Mouse (Mus musculus) cerebellum, postnatal 10 days (tissue): ENCODE results near the gene Rp9.

Experiments used
- DNase-seq, 2 experiments: peaks; one replicate each; pipeline ENCODE4 v3.0.0; 2021; ENCODE audit warnings: mixed read lengths in 2 of 2

The Rp9 gene

DNA sequence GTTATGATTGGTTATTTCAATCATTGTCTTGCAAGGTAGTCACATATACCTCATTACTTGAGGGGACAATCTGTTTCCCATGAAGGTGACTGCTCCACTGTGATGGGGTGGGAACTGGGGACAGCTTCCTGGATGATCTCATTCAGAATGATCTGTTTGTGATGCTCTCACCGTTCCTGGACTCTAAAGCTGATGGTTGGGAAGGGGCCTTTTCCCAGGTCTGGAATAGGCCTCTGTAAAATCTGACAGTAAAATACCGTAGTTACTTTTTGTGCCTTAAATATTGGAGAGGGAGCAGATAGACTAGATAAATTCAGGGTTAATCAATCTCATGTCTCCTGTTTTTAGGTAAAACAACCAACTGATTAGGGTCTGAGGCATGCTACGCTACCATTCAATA, at the start of gene Rp9:
Gene Rp9, minus strand, starts transcription at position 101 of the 400 bp plus-strand sequence.
- DNase-seq = no peak

DNA sequence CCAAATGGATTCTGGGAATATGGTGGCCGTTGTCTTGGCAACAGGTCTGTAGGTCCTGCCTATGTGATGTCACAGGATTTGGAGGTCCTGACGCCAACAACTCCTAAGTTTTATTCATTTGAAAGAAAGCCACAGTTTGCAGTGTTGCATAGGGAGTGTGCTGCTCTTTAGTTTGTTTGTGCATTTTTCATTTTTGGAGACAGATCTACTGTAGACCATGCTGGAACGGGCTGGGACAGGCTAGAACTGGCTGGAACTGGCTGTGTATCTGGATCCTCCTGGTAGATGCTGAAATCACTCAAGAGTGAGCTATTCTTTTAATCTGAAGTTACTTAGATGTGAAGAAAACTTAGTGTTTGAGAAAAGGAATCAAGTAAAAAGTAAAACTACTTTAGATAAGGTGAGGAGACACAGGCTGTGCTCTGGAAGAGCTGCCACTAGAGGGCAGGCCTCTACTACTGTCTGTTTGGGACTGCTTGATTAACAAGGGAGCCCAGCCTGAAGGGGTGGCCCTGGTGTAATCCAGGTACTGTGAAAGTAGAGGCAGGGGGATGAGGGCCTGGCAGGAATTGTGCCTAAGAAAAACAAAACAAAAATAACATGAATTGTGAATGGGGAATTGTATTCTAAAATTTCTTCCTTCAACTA, 49.0 kb upstream of the Rp9 start:
- peak; percentile 69 to 70 for DNase-seq

DNA sequence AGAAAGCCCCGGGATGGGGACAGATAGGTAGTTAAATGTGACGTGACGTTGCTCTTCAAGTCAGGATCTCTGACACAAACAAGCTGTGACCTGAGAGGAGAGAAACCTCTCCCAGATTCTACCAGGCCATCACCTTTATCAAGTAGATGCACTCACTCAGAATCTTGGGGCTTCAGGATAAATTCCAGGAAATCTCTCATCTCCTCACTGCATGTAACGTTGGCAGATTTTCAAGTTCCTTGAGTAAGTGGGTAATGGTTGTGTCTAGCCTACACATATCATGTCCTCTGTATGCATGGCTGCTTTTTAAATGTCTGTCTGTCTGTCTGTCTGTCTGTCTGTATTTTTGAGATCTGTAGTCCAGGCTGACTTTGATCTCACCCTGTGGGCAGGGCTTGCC, 45.5 kb upstream of the Rp9 start:
- DNase-seq = no peak

DNA sequence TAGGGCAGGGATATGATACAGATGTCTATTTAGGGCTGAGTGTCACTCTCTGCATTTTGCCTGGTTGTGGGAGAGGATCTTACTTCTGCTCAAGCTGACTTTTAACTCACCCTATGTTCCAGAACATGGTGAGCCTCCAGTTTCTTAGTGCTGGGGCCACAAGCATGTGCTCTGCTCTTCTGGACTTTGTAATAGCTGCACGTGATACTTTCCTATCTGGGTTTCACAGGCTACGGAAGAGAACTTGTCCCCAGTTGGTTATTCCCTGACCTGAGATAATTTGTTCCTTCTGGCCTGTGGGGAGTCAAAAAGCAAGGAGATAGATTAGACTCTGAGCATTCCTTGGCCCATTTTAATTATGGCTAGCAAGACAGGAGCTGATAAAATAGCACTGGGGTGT, 36.0 kb upstream of the Rp9 start:
- no peak for DNase-seq

DNA sequence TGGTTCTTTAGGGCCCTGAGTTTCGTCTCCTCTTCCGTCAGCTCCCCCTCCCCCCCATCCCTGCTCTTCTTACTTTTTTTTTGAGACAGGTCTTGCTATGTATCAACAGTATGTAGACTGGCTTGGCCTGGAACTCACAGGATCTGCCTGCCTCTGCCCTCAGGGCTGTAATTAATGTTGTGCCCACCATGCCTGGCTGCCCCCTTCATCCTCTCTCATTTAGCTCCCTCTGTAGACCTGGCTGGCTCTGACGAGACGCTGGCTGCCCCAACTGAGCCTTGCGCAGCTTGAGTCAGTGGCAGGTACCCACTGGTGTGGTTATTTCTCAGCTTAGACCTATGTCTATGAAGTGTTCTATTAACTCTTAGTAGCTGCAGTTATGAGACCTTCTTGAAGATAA, 34.0 kb upstream of the Rp9 start:
- no peak for DNase-seq

DNA sequence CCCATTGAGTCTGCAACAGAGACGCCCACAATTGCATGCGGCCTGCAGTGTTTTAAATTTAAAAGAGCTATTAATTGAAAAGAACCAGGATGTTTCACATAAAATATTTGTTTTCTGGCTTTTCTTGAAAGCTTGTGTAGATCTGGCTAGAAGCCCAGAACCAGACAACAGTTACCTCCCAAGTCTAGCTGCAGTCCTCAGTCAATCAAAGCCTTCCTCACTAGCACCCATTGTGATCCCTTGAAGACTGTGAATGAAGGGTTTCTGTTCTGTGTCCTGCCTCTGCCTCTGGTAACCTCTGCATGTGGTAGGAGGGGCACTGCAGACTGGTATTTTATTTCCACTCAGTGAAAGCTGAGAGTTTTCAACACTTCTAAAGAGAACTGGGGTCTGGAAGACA, 33.4 kb upstream of the Rp9 start:
- no peak for DNase-seq

DNA sequence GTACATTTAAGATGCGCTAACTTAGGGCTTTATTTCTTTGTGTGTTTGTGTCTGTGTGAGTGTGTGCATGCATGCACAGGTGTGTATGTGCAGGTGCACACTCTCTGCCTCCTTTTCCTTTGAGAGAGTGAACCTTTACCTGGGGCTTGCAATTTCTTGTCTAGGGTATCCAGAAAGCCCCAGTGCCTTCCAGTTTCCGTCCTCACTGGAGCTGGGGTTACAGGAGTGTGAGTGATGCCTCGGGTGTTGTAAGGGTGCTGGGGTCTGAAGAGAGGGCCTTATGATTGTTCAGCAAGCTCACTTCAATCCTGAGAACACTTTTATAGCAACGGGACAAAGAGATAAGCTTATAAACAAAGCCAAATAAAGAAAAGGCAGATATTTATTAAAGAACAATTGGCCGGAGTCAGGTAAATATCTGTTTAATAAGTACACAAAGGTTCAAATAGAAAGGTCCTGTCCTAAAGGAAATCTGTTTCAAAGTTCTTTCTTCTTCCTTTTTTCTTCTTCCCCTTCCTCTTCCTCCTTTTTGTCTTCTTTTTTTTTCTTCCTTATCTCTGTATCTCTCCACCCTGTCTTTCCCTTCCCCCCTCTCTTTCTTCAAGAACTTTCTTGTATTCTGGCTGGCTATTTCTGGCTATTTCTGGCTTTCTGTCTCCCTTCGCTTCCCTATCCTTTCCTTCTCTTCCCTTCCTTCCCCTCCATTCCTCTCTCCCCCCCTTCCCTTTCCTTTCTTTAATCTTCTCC, 27.7 kb upstream of the Rp9 start:
- no peak for DNase-seq

DNA sequence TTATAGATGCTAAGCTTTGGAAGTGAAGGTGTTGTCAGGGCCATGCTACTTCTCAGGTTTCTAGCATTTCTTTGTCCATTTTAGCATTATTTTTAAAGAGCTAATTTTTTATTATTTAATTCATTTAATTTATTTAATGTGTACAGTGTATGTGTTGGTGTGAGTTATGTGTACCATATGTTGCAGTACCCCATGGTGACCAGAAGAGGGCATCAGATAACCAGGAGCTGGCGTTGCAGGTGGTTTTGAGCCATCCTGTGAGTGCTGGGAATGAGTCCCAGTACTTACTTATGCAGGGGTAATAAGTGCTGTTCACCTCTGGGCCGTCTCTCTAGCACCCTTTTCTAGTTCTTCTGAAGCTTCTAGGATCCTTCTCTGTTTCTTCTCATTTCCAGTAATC, 25.6 kb upstream of the Rp9 start:
- DNase-seq = no peak

DNA sequence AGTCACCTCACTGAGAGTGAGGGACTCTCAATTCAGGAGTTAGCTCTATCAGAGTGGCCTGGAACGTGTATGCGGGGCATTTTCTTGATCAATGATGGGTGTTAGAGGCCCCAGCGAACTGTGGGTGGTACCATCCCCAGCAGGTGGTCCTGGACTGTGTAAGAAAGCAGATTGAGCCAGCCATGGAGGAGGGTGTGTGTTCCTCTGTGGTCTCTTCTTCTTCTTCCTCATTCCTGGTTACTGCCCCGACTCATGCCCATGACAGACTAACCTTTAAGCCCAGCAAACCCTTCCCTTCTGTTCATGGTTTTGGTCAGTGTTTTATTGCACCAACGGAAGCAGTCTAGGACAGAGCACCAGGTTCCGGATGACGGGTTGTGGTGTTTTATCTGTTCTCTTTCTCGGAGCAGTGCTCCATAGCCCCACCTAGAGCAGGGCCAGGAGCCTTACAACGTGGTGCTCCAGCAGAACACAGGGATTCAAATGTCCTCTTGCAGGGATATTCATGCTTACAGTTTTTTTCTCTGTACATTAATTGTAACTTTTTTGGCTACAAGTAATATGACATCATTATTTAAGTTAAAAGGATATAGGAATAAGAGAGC, 24.8 kb upstream of the Rp9 start:
- no peak for DNase-seq

DNA sequence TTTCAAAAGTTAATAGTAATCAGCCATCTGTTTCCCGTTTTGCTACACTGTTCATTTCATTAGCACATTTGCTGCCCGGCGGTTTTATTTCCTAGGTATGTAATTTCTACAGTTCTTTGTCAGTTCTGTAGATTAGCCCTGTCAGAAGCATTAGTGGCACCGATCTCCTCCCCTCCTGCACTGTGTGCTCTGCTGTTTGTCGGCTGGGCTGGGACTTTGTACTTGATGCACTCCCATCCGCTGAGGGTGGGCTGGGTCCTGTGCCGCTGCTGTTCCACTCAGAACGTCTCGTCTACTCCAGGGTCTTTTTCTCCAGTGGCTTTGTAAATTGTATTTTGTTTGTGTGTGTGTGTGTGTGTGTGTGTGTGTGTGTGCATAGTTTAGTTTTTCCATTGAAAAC, 19.4 kb upstream of the Rp9 start:
- no peak for DNase-seq

DNA sequence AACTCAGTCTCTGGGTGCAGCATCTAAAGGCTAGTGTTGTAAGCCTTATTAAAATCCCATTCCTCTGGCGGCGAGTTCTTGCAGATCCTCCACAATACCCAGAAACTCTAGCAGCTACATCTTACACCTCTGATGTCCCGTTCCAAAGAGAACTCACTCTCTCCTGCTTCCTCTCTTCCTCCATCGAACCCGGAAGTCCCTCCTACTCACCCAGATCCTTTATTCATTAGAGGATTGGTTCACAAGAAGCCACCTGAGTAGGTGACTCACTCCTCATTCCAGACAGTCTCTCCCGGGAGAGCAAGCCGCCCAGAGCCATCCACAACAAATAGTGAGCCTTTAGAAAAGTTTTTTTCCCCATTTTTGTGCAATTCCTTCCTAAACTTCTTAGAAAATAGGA, 16.7 kb upstream of the Rp9 start:
- no peak for DNase-seq

DNA sequence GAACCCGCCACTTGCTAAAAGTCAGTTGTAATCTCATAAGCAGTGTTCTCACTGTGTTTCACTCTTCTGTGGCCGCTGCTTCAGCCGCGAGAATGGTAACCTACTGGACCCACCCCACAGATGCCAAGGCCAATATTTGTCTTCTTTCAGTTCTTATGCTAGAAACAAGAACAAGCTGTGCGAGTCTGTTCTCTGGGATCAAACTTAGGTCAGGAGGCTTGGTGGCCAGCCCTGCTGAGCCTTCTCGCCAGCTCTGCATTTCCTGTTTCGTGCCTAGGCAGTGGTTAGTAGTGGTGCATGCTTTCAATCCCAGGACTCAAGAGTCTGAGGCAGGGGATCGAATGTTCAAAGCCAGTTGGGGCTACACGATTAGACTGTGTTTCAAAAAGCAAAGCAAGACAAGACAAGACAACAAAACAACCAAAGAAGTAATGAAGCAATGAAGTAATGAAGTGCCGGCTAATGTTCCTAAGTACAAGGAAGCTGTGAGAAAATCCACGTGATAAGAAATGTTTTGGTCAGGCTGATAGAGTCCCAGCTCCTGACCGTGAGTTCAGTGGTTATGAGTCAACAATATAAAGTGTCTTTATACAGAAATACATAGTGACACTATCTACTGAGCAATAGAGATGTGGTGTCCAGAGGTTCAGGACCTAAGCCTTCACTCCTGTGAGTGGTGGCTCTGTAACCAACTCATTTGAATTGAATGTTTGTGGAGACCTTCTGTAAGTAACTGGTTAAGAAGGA, 15.2 kb upstream of the Rp9 start:
- DNase-seq = no peak

DNA sequence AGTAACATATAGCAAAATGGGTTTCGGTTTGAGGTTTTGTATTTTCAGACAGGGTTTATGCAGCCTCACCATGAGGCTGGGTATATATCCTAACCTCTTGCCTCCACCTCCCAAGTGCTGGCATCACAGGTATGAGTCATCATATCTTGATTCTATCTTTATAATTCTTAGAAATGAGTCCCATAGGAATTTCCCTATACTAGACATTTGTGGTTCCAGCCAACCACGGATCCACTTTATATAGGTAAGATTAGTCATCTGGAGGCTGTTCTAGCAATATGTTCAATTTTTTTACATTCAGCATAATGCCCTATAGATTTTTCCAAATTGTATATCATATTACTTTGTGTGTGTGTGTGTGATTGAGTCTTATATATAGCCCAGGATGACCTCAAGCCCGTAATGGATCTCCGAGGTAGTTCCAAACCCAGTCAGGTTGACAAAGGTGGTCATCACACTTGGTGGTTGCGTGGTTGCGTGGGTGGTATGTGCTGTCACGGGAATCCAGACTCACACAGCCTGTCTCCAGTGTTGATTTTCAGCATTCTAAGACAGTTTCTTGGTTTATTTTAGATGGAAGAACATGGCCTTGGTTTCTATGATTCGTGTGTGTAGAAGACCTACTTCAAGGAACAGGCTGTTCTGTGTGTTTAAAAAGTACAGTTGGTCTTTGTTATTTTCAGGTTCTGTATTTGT, 14.5 kb upstream of the Rp9 start:
- DNase-seq = no peak

DNA sequence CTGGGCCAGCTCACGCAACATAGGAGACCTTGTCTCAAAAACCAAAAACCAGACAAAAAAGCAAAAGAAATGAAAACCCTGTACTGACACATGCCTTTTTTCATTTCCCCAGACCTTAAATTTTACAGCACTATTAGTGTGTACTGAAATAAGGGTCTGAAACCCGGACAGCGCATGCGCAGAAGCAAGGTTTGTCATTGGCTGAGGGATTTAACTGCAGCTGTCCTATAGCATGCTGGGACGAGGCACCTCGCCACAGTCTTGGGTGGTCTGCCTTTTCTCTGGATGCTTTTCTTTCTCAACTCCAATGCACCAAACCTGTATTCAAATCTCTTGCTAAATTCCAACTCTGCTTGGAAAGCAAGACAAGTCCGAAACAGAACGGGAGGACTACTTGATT, 9.4 kb upstream of the Rp9 start:
- DNase-seq = no peak

DNA sequence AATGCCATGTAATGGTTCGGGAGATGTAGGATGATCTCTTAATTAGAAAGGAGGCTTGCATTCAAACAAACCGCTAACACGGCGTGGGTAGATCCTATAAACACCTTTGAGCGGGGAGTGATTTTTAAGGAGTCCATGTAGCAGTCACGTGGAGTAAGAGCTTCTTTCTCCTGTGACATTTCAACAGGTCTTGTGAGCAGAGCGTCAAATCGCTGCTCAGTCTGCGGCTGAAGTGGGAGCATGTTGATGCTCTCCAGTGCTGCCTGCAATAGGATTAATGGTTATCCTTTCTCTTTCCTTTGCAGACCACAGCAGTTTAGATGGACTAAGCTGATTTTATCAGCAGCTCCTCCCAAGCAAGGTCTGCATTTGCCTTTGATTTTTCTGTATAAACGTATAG, 6.7 kb upstream of the Rp9 start:
- peak in 1 of 2 experiments; percentile 25 for DNase-seq

DNA sequence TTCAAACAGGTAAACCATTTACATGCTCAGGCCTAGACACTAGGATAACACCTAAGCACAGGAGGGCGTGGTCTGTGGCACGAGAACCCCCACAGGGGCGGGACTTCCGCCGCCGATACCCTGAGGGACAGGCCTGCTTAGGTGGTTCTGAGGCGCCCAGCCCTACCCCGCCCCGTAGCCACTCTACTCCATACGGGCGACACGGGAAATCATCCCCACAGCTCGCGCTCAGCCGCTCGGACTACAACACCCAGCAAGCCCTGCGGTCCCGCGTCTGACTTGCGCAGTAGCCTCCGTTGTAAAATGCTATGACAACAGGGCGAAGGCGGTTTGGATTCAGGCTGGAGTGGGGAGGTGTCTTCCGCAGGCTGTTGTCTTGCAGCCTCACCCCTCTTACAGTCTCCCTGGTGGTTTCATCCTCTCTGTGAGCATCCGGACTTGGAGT, 5.9 kb upstream of the Rp9 start, which contains the start of gene Bbs9:
Gene Bbs9, plus strand, starts transcription at position 292 of the 445 bp plus-strand sequence.
- peak; percentile 93 to 96 for DNase-seq

DNA sequence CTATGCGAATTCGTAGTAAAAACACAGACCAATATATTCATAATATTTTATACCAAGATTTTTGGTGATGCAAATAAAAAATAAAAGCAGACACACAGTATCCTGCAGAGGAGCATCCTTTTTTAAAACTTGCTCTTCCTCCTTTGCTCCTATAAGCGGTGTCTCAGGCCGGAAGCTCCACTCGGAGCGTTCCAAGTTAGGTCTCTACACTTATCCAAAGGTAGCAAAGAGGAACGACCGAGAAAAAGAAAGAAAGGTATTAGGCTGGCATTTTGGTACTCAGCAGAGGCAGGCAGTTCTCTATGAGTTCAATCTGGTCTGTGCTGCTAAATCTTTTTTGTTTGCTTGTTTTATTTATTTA, 664 bp downstream of the Rp9 start:
- DNase-seq = no peak

DNA sequence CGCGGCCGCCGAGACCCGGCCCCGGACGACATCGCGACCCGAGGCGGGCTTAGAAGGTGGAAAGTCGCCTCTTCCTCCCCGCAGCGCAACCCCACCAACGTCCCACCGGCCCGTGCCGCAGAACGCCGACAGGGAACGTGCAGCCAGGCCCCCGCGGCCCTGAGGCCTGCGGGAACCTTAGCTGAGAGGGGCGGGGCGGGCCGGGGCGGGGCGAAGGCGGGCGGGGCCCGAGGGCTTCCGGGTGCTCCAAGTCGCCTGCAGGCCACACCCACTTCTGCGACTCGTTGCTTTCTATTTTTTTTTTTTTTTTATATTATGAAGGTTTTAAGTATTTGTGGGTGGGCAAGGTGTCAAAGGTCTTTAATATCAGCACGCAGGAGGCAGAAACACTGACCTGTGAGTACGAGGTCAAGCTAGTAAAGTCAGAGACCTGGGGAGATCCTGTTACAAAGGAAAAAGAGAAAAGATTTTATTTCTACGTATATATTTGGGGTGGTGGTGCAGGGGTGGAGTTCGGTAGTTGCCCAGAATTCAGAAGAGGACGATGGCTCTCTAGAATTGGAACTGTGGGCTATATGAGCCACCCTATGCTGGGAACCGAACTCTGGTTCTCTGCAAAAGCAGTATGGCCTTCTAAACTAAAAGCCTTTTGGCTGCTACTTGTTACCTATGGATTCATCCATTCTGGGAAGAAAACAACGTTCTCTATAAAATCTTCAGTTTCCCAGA, 1.2 kb downstream of the Rp9 start:
- peak; percentile 77 to 82 for DNase-seq

DNA sequence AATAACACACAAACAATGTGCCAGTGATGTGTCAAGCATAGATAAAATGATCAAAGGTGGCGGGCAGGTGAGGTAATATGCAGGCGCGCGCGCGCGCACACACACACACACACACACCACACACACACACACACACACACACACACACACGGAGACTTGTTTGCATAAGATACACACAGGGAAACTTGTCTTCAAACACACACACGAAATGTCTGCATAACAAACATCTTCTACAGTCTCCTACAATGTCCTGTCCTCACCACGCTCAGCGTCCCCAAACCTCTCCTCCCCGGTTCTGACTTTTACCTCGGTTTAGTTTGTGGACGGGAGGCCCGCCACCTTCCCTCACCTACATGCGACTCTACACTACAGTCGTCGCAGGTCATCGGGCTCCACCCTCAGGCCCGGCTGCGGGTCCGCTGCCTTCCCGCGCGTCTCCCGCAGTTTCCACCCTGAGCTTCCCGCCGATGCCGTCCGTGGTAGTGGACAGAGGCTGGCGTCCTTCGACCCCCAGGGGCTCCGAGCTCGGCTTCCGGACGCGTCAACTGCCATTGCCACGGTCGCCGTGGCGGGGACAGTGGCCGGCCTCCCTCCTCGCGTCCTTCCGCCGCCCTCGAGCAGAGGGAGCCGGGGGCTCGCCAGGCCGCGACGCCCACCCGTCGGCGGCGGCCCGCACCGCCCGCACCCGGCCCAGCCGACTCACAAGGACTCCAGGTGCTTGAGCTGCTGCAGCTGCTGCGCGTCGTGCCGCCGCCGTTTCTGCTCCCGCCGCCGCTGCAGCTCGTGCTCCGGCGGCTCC, 2.0 kb downstream of the Rp9 start:
- DNase-seq = peak; percentile 69 to 70

DNA sequence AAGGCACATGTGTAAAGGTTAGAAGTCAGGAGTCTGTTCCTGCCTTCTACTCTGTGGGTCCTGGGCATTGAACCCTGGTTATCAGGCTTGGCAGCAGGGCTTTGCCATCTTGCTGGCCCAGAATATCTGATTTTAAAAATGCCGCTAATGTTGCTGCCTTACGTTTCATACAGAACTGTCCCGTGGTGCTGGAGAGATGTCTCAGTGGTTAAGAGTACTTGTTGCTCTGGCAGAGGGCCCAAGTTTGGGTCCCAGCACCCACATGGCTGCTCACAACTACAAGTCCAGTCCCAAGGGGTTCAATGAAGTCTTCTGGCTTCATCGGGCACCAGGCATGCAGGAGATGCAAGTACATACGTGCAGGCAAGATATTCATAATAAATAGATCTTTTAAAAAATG, 3.3 kb downstream of the Rp9 start:
- DNase-seq = peak in 1 of 2 experiments; percentile 25

DNA sequence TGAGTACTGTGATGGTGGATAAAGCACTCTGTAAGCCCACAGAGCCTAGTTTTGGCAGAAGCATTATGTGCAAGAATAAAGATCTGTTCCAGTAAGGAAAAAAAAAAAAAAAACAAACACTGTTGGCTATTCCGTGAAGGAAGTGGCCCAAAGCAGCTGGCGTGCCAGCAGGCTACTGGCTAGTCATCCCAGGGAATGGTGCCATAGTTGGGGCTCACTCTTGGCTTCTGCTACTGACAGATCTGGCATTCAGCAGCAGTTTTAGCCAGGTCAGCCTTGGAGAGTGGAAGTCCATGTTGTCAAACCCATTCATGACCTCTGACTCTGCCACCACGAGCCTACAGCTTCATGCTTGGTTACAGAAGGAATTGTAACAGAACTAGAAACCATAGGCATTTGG, 7.6 kb downstream of the Rp9 start:
- peak; percentile 96 to 97 for DNase-seq
